Mouse (Mus musculus): ENCODE data around the gene Tmprss11a.

DNA sequence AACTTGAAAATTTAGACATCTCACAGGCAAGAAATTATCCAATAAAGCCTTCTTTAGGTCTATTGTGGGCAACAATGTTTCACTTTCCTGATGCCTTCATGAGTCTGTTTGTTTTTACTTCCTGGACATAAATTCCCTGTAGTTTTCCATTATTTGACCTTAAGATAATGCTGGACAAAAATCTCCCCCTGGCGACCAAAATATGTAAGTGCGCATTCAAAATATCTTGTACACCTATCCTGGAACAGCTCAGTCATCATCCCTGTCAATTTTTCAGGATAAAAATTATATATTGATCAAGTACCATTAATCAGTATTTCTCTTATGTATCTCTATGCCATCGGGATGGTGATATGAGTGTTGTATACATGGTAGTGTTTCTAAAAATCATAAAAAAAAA lies 58.0 kb downstream of the Tmprss11a start:
- no peak for TF ChIP-seq CTCF (IDR thresholded peaks at IDR 0.05; ENCODE audit: control insufficient read depth, insufficient read depth, low read length)
- TF ChIP-seq POLR2A (IDR thresholded peaks at IDR 0.05; ENCODE audit: borderline replicate concordance, control insufficient read depth, low read depth, low read length) = no peak
